Mouse (Mus musculus): ENCODE data around the gene Prkg1. TPM values are rescaled to one million over a fixed set of nuclear protein-coding genes. Genes with fewer than 3 reads are reported as not detected.
A peak's percentile ranks its signal among the peaks of the same experiment; 100 is the strongest.

Gene Prkg1
- polyA plus RNA-seq, 1 experiment = 23.3 TPM

DNA sequence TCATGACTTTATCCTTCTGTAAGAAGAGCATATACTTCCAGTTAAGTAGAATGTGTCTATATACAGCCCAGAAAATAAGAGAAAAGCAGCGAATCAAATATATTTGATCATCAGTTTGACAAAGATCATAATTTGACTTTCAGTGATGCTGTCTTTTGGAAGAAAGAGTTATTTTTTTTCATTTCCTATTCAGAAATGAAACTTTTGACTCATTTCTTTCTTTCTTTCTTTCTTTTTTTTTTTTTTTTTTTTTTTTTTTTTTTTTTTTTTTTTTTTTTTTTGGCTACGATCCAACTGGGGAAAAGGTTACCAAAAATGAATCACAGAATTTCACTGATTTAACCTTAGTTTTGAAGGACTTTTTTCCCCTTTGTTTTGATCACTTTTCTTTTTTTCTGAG lies 259.8 kb downstream of the Prkg1 start:
- Histone ChIP-seq H3K4me3 (ENCODE audit: insufficient read depth, low read length) (no peak overlapping the region), H3K27ac (ENCODE audit: insufficient read depth, low read length) (no peak overlapping the region), H3K4me1 (ENCODE audit: control insufficient read depth, insufficient read depth, low read length) (peaks cover 2% of the 10 kb centered on the region)
- TF ChIP-seq POLR2A (IDR thresholded peaks at IDR 0.05; ENCODE audit: low read depth, low read length) = no peak
- TF ChIP-seq CTCF (IDR thresholded peaks at IDR 0.05; ENCODE audit: borderline replicate concordance, insufficient read depth, low read length) = no peak

- H3K4me3 ChIP-seq (ENCODE audit: insufficient read depth, low read length) = no peak overlapping the region
- no peak for TF ChIP-seq POLR2A (IDR thresholded peaks at IDR 0.05; ENCODE audit: low read depth, low read length)
- no peak for TF ChIP-seq CTCF (IDR thresholded peaks at IDR 0.05; ENCODE audit: borderline replicate concordance, insufficient read depth, low read length)
- H3K27ac ChIP-seq (ENCODE audit: insufficient read depth, low read length) = peak overlapping the region; percentile 47; the same call in 1 of the 2 replicates
- peaks cover 3% of the 10 kb centered on the region for H3K4me1 ChIP-seq (ENCODE audit: control insufficient read depth, insufficient read depth, low read length)
Measured at GRCm38 (mm10) chr19:31497386-31497785, 267.4 kb downstream of the Prkg1 start.

GRCm38 (mm10) chr19:31489606-31490005 lies 275.2 kb downstream of the Prkg1 start:
- TF ChIP-seq POLR2A (IDR thresholded peaks at IDR 0.05; ENCODE audit: low read depth, low read length) (no peak), CTCF (IDR thresholded peaks at IDR 0.05; ENCODE audit: borderline replicate concordance, insufficient read depth, low read length) (no peak)
- no peaks in the 10 kb centered on the region for H3K4me1 ChIP-seq (ENCODE audit: control insufficient read depth, insufficient read depth, low read length)
- H3K4me3 ChIP-seq (ENCODE audit: insufficient read depth, low read length) = no peak overlapping the region
- H3K27ac ChIP-seq (ENCODE audit: insufficient read depth, low read length) = no peak overlapping the region

GRCm38 (mm10) chr19:31471766-31472165 lies 293.1 kb downstream of the Prkg1 start:
- Histone ChIP-seq H3K4me3 (ENCODE audit: insufficient read depth, low read length) (no peak overlapping the region), H3K4me1 (ENCODE audit: control insufficient read depth, insufficient read depth, low read length) (no peaks in the 10 kb centered on the region), H3K27ac (ENCODE audit: insufficient read depth, low read length) (no peak overlapping the region)
- TF ChIP-seq CTCF (IDR thresholded peaks at IDR 0.05; ENCODE audit: borderline replicate concordance, insufficient read depth, low read length) (no peak), POLR2A (IDR thresholded peaks at IDR 0.05; ENCODE audit: low read depth, low read length) (no peak)

- Histone ChIP-seq H3K27ac (ENCODE audit: insufficient read depth, low read length) (no peak overlapping the region), H3K4me1 (ENCODE audit: control insufficient read depth, insufficient read depth, low read length) (no peaks in the 10 kb centered on the region), H3K4me3 (ENCODE audit: insufficient read depth, low read length) (no peak overlapping the region)
- TF ChIP-seq CTCF (IDR thresholded peaks at IDR 0.05; ENCODE audit: borderline replicate concordance, insufficient read depth, low read length) (no peak), POLR2A (IDR thresholded peaks at IDR 0.05; ENCODE audit: low read depth, low read length) (no peak)
Measured at GRCm38 (mm10) chr19:31460188-31460587, 304.6 kb downstream of the Prkg1 start.

DNA sequence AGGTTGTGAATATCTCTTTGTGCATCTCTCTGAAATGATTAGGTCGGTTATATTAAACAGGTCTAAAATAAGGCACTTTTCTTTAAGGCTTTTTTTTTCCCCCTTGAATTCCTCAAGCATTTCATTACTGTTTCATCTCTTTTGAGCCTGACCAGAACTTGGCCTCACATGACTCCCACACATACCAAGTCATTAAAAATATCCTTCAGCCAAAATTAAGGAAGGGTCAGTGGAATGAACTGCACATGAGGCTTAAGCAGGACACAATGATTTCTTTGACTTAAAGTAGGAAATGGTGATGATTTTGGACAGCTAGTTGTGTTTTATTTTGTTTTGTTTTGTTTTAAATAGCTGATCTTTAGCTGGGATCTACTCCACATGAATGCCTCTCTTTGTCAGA lies 320.7 kb downstream of the Prkg1 start:
- Histone ChIP-seq H3K4me3 (ENCODE audit: insufficient read depth, low read length) (no peak overlapping the region), H3K4me1 (ENCODE audit: control insufficient read depth, insufficient read depth, low read length) (peaks cover 3% of the 10 kb centered on the region; the same call in 1 of the 2 replicates), H3K27ac (ENCODE audit: insufficient read depth, low read length) (no peak overlapping the region; the same call in 1 of the 2 replicates)
- TF ChIP-seq POLR2A (IDR thresholded peaks at IDR 0.05; ENCODE audit: low read depth, low read length) = no peak
- TF ChIP-seq CTCF (IDR thresholded peaks at IDR 0.05; ENCODE audit: borderline replicate concordance, insufficient read depth, low read length) = no peak

GRCm38 (mm10) chr19:31442311-31442710 lies 322.5 kb downstream of the Prkg1 start:
- Histone ChIP-seq H3K4me1 (ENCODE audit: control insufficient read depth, insufficient read depth, low read length) (peaks cover 3% of the 10 kb centered on the region; the same call in 1 of the 2 replicates), H3K27ac (ENCODE audit: insufficient read depth, low read length) (no peak overlapping the region), H3K4me3 (ENCODE audit: insufficient read depth, low read length) (no peak overlapping the region)
- TF ChIP-seq POLR2A (IDR thresholded peaks at IDR 0.05; ENCODE audit: low read depth, low read length) (no peak), CTCF (IDR thresholded peaks at IDR 0.05; ENCODE audit: borderline replicate concordance, insufficient read depth, low read length) (no peak)

GRCm38 (mm10) chr19:31433446-31433845 lies 331.4 kb downstream of the Prkg1 start:
- TF ChIP-seq CTCF (IDR thresholded peaks at IDR 0.05; ENCODE audit: borderline replicate concordance, insufficient read depth, low read length) (no peak), POLR2A (IDR thresholded peaks at IDR 0.05; ENCODE audit: low read depth, low read length) (no peak)
- Histone ChIP-seq H3K4me3 (ENCODE audit: insufficient read depth, low read length) (no peak overlapping the region), H3K27ac (ENCODE audit: insufficient read depth, low read length) (no peak overlapping the region), H3K4me1 (ENCODE audit: control insufficient read depth, insufficient read depth, low read length) (no peaks in the 10 kb centered on the region)

DNA sequence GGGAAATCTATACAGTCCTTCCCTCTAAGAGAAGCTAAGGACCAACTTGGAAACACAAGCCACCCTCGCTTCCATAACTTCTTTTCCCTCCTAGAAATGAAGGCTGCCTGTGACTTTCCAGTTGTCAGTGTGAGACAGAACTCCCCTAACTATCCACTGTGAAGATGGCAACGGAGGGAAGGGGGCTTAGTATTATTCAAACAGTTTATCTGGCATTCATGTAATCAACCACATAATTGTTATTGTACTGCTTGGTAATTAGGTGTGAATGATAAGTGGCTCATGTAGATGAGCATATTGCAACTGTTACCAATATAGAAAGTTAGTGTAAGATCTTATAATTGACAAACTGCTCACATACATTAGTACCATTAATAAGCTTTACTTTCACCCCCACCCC lies 333.4 kb downstream of the Prkg1 start:
- TF ChIP-seq CTCF (IDR thresholded peaks at IDR 0.05; ENCODE audit: borderline replicate concordance, insufficient read depth, low read length) = no peak
- TF ChIP-seq POLR2A (IDR thresholded peaks at IDR 0.05; ENCODE audit: low read depth, low read length) = no peak

GRCm38 (mm10) chr19:31426142-31426541 lies 338.7 kb downstream of the Prkg1 start:
- Histone ChIP-seq H3K4me1 (ENCODE audit: control insufficient read depth, insufficient read depth, low read length) (no peaks in the 10 kb centered on the region), H3K27ac (ENCODE audit: insufficient read depth, low read length) (no peak overlapping the region), H3K4me3 (ENCODE audit: insufficient read depth, low read length) (no peak overlapping the region)
- TF ChIP-seq POLR2A (IDR thresholded peaks at IDR 0.05; ENCODE audit: low read depth, low read length) (no peak), CTCF (IDR thresholded peaks at IDR 0.05; ENCODE audit: borderline replicate concordance, insufficient read depth, low read length) (peak; percentile 39; the same call in 1 of the 2 replicates)

More for the DNA sequence above, 333.4 kb downstream of the Prkg1 start:
- Histone ChIP-seq H3K27ac (ENCODE audit: insufficient read depth, low read length) (no peak overlapping the region), H3K4me1 (ENCODE audit: control insufficient read depth, insufficient read depth, low read length) (no peaks in the 10 kb centered on the region), H3K4me3 (ENCODE audit: insufficient read depth, low read length) (no peak overlapping the region)

- TF ChIP-seq CTCF (IDR thresholded peaks at IDR 0.05; ENCODE audit: borderline replicate concordance, insufficient read depth, low read length) (no peak), POLR2A (IDR thresholded peaks at IDR 0.05; ENCODE audit: low read depth, low read length) (no peak)
- H3K4me3 ChIP-seq (ENCODE audit: insufficient read depth, low read length) = no peak overlapping the region
- no peaks in the 10 kb centered on the region for H3K4me1 ChIP-seq (ENCODE audit: control insufficient read depth, insufficient read depth, low read length)
- no peak overlapping the region for H3K27ac ChIP-seq (ENCODE audit: insufficient read depth, low read length)
Measured at GRCm38 (mm10) chr19:31425199-31425598, 339.6 kb downstream of the Prkg1 start.
